Mouse (Mus musculus): Measurements from ENCODE around the gene Arhgef3. TPM values are rescaled to one million over a fixed set of nuclear protein-coding genes. Genes with fewer than 3 reads are reported as not detected.

Gene Arhgef3
- polyA plus RNA-seq, 1 experiment from 2014 or later, result 6.4 TPM

- H3K9me3 ChIP-seq (ENCODE audit: control insufficient read depth, low read length), result no peaks in the 10 kb centered on the region
- H3K9ac ChIP-seq (ENCODE audit: low read depth, low read length), result no peak overlapping the region
- 70% methylated on average over 5 of the region's 5 CpGs for WGBS
- no peaks in the 10 kb centered on the region for H3K36me3 ChIP-seq (ENCODE audit: control insufficient read depth, insufficient read depth, low read length)
- peaks cover 6% of the 10 kb centered on the region; the same call in 1 of the 2 replicates for H3K4me1 ChIP-seq (replicated peaks; ENCODE audit: control insufficient read depth, insufficient read depth, low read length)
- DNase-seq (ENCODE audit: low spot score), result no peak
- H3K4me2 ChIP-seq, result no peak overlapping the region
- no peak overlapping the region for H3K27ac ChIP-seq (ENCODE audit: low read depth, low read length)
- no peaks in the 10 kb centered on the region; the same call in 1 of the 2 replicates for H3K27me3 ChIP-seq (replicated peaks; ENCODE audit: control insufficient read depth, insufficient read depth, low read length)
- no peak overlapping the region for H3K4me3 ChIP-seq (ENCODE audit: low read depth, low read length)
- ATAC-seq (replicated peaks; ENCODE audit: low FRiP score), result no peak
Measured at GRCm38 (mm10) chr14:27341486-27341885, 226.8 kb downstream of the Arhgef3 start.

DNA sequence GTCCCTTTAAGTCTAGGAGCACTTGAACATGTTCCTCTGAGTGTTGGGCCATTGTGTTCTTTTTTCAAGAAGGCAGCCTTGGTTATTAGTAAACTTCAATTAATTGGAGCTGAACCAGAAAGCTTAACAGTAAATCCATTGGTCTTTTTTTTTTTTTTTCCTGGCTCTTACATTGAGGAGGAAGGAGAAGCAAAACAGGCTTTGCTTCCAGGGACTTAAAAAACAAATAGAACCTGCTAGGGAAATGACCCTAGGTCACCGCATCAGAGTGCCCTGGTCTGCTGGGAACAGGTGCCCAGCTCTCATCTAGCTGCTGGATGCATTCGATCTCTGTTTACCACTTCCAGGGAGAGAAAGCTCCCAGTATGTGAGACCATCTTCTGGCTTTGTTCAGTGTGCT, 227.8 kb downstream of the Arhgef3 start:
- Histone ChIP-seq H3K4me2 (no peak overlapping the region), H3K9ac (ENCODE audit: low read depth, low read length) (no peak overlapping the region), H3K27me3 (replicated peaks; ENCODE audit: control insufficient read depth, insufficient read depth, low read length) (no peaks in the 10 kb centered on the region), H3K4me3 (ENCODE audit: low read depth, low read length) (no peak overlapping the region), H3K36me3 (ENCODE audit: control insufficient read depth, insufficient read depth, low read length) (no peaks in the 10 kb centered on the region), H3K4me1 (replicated peaks; ENCODE audit: control insufficient read depth, insufficient read depth, low read length) (peaks cover 5% of the 10 kb centered on the region; the same call in 1 of the 2 replicates), H3K27ac (ENCODE audit: low read depth, low read length) (no peak overlapping the region), H3K9me3 (ENCODE audit: control insufficient read depth, low read length) (no peaks in the 10 kb centered on the region)
- 66% methylated on average over 2 of the region's 2 CpGs for WGBS
- ATAC-seq (replicated peaks; ENCODE audit: low FRiP score) (no peak), DNase-seq (ENCODE audit: low spot score) (no peak)

GRCm38 (mm10) chr14:27344250-27344990, 229.7 kb downstream of the Arhgef3 start:
- Histone ChIP-seq H3K9ac (ENCODE audit: low read depth, low read length) (no peak overlapping the region), H3K4me2 (no peak overlapping the region), H3K4me3 (ENCODE audit: low read depth, low read length) (no peak overlapping the region), H3K9me3 (ENCODE audit: control insufficient read depth, low read length) (no peaks in the 10 kb centered on the region), H3K4me1 (replicated peaks; ENCODE audit: control insufficient read depth, insufficient read depth, low read length) (peaks cover 7% of the 10 kb centered on the region), H3K36me3 (ENCODE audit: control insufficient read depth, insufficient read depth, low read length) (no peaks in the 10 kb centered on the region), H3K27me3 (replicated peaks; ENCODE audit: control insufficient read depth, insufficient read depth, low read length) (no peaks in the 10 kb centered on the region), H3K27ac (ENCODE audit: low read depth, low read length) (no peak overlapping the region)
- WGBS, result 78% methylated on average over 4 of the region's 4 CpGs
- ATAC-seq (replicated peaks; ENCODE audit: low FRiP score) (no peak), DNase-seq (ENCODE audit: low spot score) (no peak)

GRCm38 (mm10) chr14:27345051-27345885, 230.6 kb downstream of the Arhgef3 start:
- Histone ChIP-seq H3K27ac (ENCODE audit: low read depth, low read length) (no peak overlapping the region), H3K9me3 (ENCODE audit: control insufficient read depth, low read length) (no peaks in the 10 kb centered on the region), H3K27me3 (replicated peaks; ENCODE audit: control insufficient read depth, insufficient read depth, low read length) (no peaks in the 10 kb centered on the region), H3K9ac (ENCODE audit: low read depth, low read length) (no peak overlapping the region), H3K4me1 (replicated peaks; ENCODE audit: control insufficient read depth, insufficient read depth, low read length) (peaks cover 16% of the 10 kb centered on the region), H3K4me2 (no peak overlapping the region), H3K36me3 (ENCODE audit: control insufficient read depth, insufficient read depth, low read length) (no peaks in the 10 kb centered on the region), H3K4me3 (ENCODE audit: low read depth, low read length) (no peak overlapping the region)
- ATAC-seq (replicated peaks; ENCODE audit: low FRiP score) (no peak), DNase-seq (ENCODE audit: low spot score) (no peak)
- 79% methylated on average over 7 of the region's 7 CpGs for WGBS

GRCm38 (mm10) chr14:27347224-27347623, 232.5 kb downstream of the Arhgef3 start:
- no peaks in the 10 kb centered on the region for H3K27me3 ChIP-seq (replicated peaks; ENCODE audit: control insufficient read depth, insufficient read depth, low read length)
- H3K4me1 ChIP-seq (replicated peaks; ENCODE audit: control insufficient read depth, insufficient read depth, low read length), result peaks cover 26% of the 10 kb centered on the region
- 64% methylated on average over 3 of the region's 3 CpGs for WGBS
- no peak for ATAC-seq (replicated peaks; ENCODE audit: low FRiP score)
- H3K4me3 ChIP-seq (ENCODE audit: low read depth, low read length), result no peak overlapping the region
- DNase-seq (ENCODE audit: low spot score), result no peak
- no peak overlapping the region for H3K9ac ChIP-seq (ENCODE audit: low read depth, low read length)
- no peak overlapping the region for H3K27ac ChIP-seq (ENCODE audit: low read depth, low read length)
- H3K9me3 ChIP-seq (ENCODE audit: control insufficient read depth, low read length), result no peaks in the 10 kb centered on the region
- no peak overlapping the region for H3K4me2 ChIP-seq
- no peaks in the 10 kb centered on the region for H3K36me3 ChIP-seq (ENCODE audit: control insufficient read depth, insufficient read depth, low read length)

DNA sequence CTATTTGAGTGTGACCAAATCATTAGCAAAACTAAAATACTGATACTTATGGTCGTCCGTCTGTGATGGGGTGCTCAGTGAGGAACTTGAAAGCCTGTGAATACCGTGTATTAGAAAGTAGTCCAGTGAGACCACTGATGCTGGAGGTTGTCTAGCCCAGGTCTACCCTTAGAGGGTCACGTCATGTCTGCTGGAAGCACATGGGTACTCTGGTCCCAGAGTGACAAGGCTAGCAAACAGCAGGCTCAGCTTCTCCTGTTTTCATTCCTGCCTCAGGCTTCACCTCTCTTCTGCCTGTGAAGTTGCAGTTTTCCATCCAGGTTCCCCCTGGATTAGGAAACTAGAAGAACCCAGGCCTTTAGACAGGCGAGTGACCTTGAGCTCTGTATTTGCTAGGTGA, 233.0 kb downstream of the Arhgef3 start:
- WGBS, result 83% methylated on average over 5 of the region's 5 CpGs
- H3K9me3 ChIP-seq (ENCODE audit: control insufficient read depth, low read length), result no peaks in the 10 kb centered on the region
- no peak overlapping the region; the same call in 1 of the 2 replicates for H3K9ac ChIP-seq (ENCODE audit: low read depth, low read length)
- DNase-seq (ENCODE audit: low spot score) (no peak), ATAC-seq (replicated peaks; ENCODE audit: low FRiP score) (no peak)
- H3K4me2 ChIP-seq, result no peak overlapping the region
- no peaks in the 10 kb centered on the region for H3K36me3 ChIP-seq (ENCODE audit: control insufficient read depth, insufficient read depth, low read length)
- H3K27me3 ChIP-seq (replicated peaks; ENCODE audit: control insufficient read depth, insufficient read depth, low read length), result no peaks in the 10 kb centered on the region
- H3K4me1 ChIP-seq (replicated peaks; ENCODE audit: control insufficient read depth, insufficient read depth, low read length), result peaks cover 28% of the 10 kb centered on the region
- no peak overlapping the region for H3K27ac ChIP-seq (ENCODE audit: low read depth, low read length)
- no peak overlapping the region for H3K4me3 ChIP-seq (ENCODE audit: low read depth, low read length)

- Histone ChIP-seq H3K27ac (ENCODE audit: low read depth, low read length) (no peak overlapping the region), H3K27me3 (replicated peaks; ENCODE audit: control insufficient read depth, insufficient read depth, low read length) (no peaks in the 10 kb centered on the region), H3K9ac (ENCODE audit: low read depth, low read length) (no peak overlapping the region; the same call in 1 of the 2 replicates), H3K4me2 (no peak overlapping the region), H3K36me3 (ENCODE audit: control insufficient read depth, insufficient read depth, low read length) (no peaks in the 10 kb centered on the region), H3K4me3 (ENCODE audit: low read depth, low read length) (no peak overlapping the region), H3K4me1 (replicated peaks; ENCODE audit: control insufficient read depth, insufficient read depth, low read length) (peaks cover 31% of the 10 kb centered on the region), H3K9me3 (ENCODE audit: control insufficient read depth, low read length) (no peaks in the 10 kb centered on the region)
- 64% methylated on average over 2 of the region's 2 CpGs for WGBS
- DNase-seq (ENCODE audit: low spot score), result no peak
- ATAC-seq (replicated peaks; ENCODE audit: low FRiP score), result no peak
Measured at GRCm38 (mm10) chr14:27348088-27348487, 233.4 kb downstream of the Arhgef3 start.

- Histone ChIP-seq H3K36me3 (ENCODE audit: control insufficient read depth, insufficient read depth, low read length) (no peaks in the 10 kb centered on the region), H3K4me1 (replicated peaks; ENCODE audit: control insufficient read depth, insufficient read depth, low read length) (peaks cover 31% of the 10 kb centered on the region), H3K4me3 (ENCODE audit: low read depth, low read length) (no peak overlapping the region), H3K4me2 (no peak overlapping the region), H3K27ac (ENCODE audit: low read depth, low read length) (no peak overlapping the region), H3K27me3 (replicated peaks; ENCODE audit: control insufficient read depth, insufficient read depth, low read length) (no peaks in the 10 kb centered on the region), H3K9ac (ENCODE audit: low read depth, low read length) (no peak overlapping the region), H3K9me3 (ENCODE audit: control insufficient read depth, low read length) (no peaks in the 10 kb centered on the region)
- DNase-seq (ENCODE audit: low spot score) (no peak), ATAC-seq (replicated peaks; ENCODE audit: low FRiP score) (no peak)
- WGBS, result 91% methylated on average over 4 of the region's 4 CpGs
Measured at GRCm38 (mm10) chr14:27348656-27349055, 234.0 kb downstream of the Arhgef3 start.
